Mouse (Mus musculus): ENCODE measurements around the gene Tpk1.

DNA sequence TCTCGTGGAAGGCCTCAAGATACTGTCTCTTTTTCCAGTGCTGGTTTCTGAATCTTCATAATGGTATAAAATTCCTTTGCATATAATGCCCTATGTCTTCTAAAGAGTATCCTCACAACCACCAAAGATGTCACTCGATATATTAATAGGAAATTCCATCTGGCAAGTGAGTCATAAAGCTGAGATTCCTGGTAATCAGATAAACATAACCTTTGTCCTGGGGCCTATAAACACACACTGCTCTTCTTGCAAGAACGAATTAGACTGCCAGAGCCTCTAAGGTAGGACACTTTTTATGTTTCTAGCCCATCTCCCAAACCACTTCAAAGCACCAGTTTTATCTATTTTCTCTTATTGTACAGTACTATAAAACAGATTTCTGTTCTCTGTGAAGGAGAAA, 185.4 kb downstream of the Tpk1 start:
- TF ChIP-seq POLR2A (IDR thresholded peaks at IDR 0.05; ENCODE audit: extremely low read depth, insufficient read depth, low read length) (no peak), CTCF (IDR thresholded peaks at IDR 0.05; ENCODE audit: extremely low read depth, insufficient read depth, low read length) (no peak)

All from cortical plate, adult 2 months (tissue).